Comparison of ENCODE assay signal across 8 mouse cellular contexts in the genomic region with DNA sequence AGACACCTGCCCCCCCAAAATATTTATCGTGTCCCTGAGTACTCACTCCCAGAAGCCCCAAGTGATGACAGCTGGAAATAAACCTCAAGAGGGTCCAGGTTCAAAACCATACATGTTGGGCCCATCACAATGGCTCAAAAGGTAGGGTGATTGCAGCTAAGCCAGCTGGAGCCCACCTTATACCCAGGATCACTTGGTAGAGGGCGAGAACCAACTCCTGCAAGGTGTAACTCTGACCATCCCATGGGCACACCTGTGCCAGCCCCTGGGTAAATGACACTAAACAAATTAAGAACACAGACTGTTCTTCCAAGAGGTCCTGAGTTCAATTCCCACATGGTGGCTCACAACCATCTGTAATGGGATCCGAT. TPM values are rescaled to one million over a fixed set of nuclear protein-coding genes. Genes with fewer than 3 reads are reported as not detected.
DNase-seq lines count a peak whose midpoint lies in the region; ATAC-seq and TF ChIP-seq lines count a peak whose summit lies in the region.

No protein-coding gene starts in this region.

- peaks cover 16% of the 10 kb centered on the region; the same call in 1 of the 2 replicates for H3K4me1 ChIP-seq in spleen, adult 2 months (ENCODE audit: control insufficient read depth, insufficient read depth, insufficient read length)
- peaks cover 42% of the 10 kb centered on the region for H3K4me1 ChIP-seq in liver, embryonic 11.5 days (replicated peaks; ENCODE audit: control insufficient read depth, insufficient read depth, low read length)
- H3K4me1 ChIP-seq in stomach, postnatal 0 days (replicated peaks; ENCODE audit: control insufficient read depth, insufficient read depth), result peaks cover 13% of the 10 kb centered on the region

- 57% methylated on average over 3 of the region's 3 CpGs for WGBS in spleen, adult 2 months
- WGBS in liver, embryonic 11.5 days, result 55% methylated on average over 3 of the region's 3 CpGs
- WGBS in stomach, postnatal 0 days, result 60% methylated on average over 3 of the region's 3 CpGs

- H3K4me2 ChIP-seq in liver, embryonic 11.5 days, result peak overlapping the region; percentile 80
- H3K4me2 ChIP-seq in stomach, postnatal 0 days (replicated peaks; ENCODE audit: low read depth), result peak overlapping the region; percentile 57

- no peak for TF ChIP-seq EP300 in stomach, postnatal 0 days (optimal IDR thresholded peaks at IDR 0.05)

- peak overlapping the region; percentile 68 for H3K9ac ChIP-seq in liver, embryonic 11.5 days (ENCODE audit: low read depth, low read length)
- peak overlapping the region; percentile 43 for H3K9ac ChIP-seq in stomach, postnatal 0 days (ENCODE audit: low read length)

- peak; percentile 72 for DNase-seq in cerebellum, adult 9-10 months
- DNase-seq in cerebellum, postnatal 10 days, result no peak
- no peak for DNase-seq in spleen, adult 2 months (ENCODE audit: low read depth in 1 of 2, low spot score in 2 of 2)
- no peak for DNase-seq in spleen, adult 18-20 months
- no peak for DNase-seq in liver, embryonic 11.5 days (ENCODE audit: low spot score)
- DNase-seq in stomach, postnatal 0 days (ENCODE audit: low spot score), result no peak
- no peak for DNase-seq in ovary, adult 18-20 months (ENCODE audit: low spot score)
- no peak for DNase-seq in c-Kit-positive CD71-positive TER-119-positive erythroid progenitor cells, embryonic 14.5 days (ENCODE audit: low spot score)

- no peaks in the 10 kb centered on the region for H3K27me3 ChIP-seq in spleen, adult 2 months (ENCODE audit: control insufficient read depth, insufficient read depth, low read length)
- no peaks in the 10 kb centered on the region for H3K27me3 ChIP-seq in liver, embryonic 11.5 days (replicated peaks; ENCODE audit: control insufficient read depth, insufficient read depth, low read length)
- no peaks in the 10 kb centered on the region for H3K27me3 ChIP-seq in stomach, postnatal 0 days (ENCODE audit: control insufficient read depth, insufficient read depth, low read length)

- H3K27ac ChIP-seq in spleen, adult 2 months (ENCODE audit: insufficient read depth, low read length), result peak overlapping the region; percentile 74
- peak overlapping the region; percentile 81 for H3K27ac ChIP-seq in liver, embryonic 11.5 days (ENCODE audit: low read depth, low read length)
- H3K27ac ChIP-seq in stomach, postnatal 0 days (replicated peaks), result peak overlapping the region; percentile 25; the same call in 1 of the 2 replicates

- H3K4me3 ChIP-seq in spleen, adult 2 months (ENCODE audit: extremely low read depth, insufficient read depth, insufficient read length), result peak overlapping the region; percentile 71
- H3K4me3 ChIP-seq in liver, embryonic 11.5 days (ENCODE audit: low read depth, low read length), result peak overlapping the region; percentile 92
- H3K4me3 ChIP-seq in stomach, postnatal 0 days (ENCODE audit: low read depth, low read length), result peak overlapping the region; percentile 51

- TF ChIP-seq POLR2A in spleen, adult 2 months (IDR thresholded peaks at IDR 0.05; ENCODE audit: low read depth, low read length), result no peak

- ATAC-seq in liver, embryonic 11.5 days (replicated peaks; ENCODE audit: low FRiP score), result no peak
- no peak for ATAC-seq in stomach, postnatal 0 days (ENCODE audit: low FRiP score, low TSS enrichment)

- H3K36me3 ChIP-seq in spleen, adult 2 months (ENCODE audit: control insufficient read depth, insufficient read depth, low read length), result no peaks in the 10 kb centered on the region
- peaks cover 10% of the 10 kb centered on the region for H3K36me3 ChIP-seq in liver, embryonic 11.5 days (ENCODE audit: control insufficient read depth, insufficient read depth, low read length)
- H3K36me3 ChIP-seq in stomach, postnatal 0 days (ENCODE audit: control insufficient read depth, insufficient read depth, low read length), result peaks cover 3% of the 10 kb centered on the region; the same call in 1 of the 2 replicates

- no peaks in the 10 kb centered on the region for H3K9me3 ChIP-seq in liver, embryonic 11.5 days (ENCODE audit: control insufficient read depth, low read length)
- H3K9me3 ChIP-seq in stomach, postnatal 0 days (ENCODE audit: control insufficient read depth, low read length), result no peaks in the 10 kb centered on the region

- no peak for TF ChIP-seq CTCF in spleen, adult 2 months (IDR thresholded peaks at IDR 0.05; ENCODE audit: extremely low read depth, insufficient read depth, insufficient read length, insufficient replicate concordance)
- no peak for TF ChIP-seq CTCF in stomach, postnatal 0 days (IDR thresholded peaks at IDR 0.05; ENCODE audit: low read depth)

RNA-seq across cellular contexts. Expression of gene Fzr1, which starts 0.9 kb away (rescaled TPM):
- 127 and 128 TPM in 2 replicates for polyA plus RNA-seq in spleen, adult 2 months (2012; rRNA removed)
- 74.0 and 75.9 TPM in 2 replicates for polyA plus RNA-seq in liver, embryonic 11.5 days (2014; fragmentation: Nextera tagmentation; extraction: Ambion mirVana)
- polyA plus RNA-seq in stomach, postnatal 0 days (2015; fragmentation: Nextera tagmentation; extraction: Ambion mirVana), result 51.4 and 51.6 TPM in 2 replicates

RNA-seq across cellular contexts. Expression of gene Dohh, which starts 5.1 kb away (rescaled TPM):
- 47.9 and 71.7 TPM in 2 replicates for polyA plus RNA-seq in spleen, adult 2 months (2012; rRNA removed)
- 97.4 and 99.3 TPM in 2 replicates for polyA plus RNA-seq in liver, embryonic 11.5 days (2014; fragmentation: Nextera tagmentation; extraction: Ambion mirVana)
- 59.4 and 63.0 TPM in 2 replicates for polyA plus RNA-seq in stomach, postnatal 0 days (2015; fragmentation: Nextera tagmentation; extraction: Ambion mirVana)

RNA-seq across cellular contexts. Expression of gene Gm48551, which starts 5.1 kb away (rescaled TPM):
- polyA plus RNA-seq in spleen, adult 2 months (2012; rRNA removed), result 2.3 and 2.9 TPM in 2 replicates
- polyA plus RNA-seq in liver, embryonic 11.5 days (2014; fragmentation: Nextera tagmentation; extraction: Ambion mirVana), result 1.3 and 1.9 TPM in 2 replicates
- 1.1 and 1.4 TPM in 2 replicates for polyA plus RNA-seq in stomach, postnatal 0 days (2015; fragmentation: Nextera tagmentation; extraction: Ambion mirVana)

RNA-seq across cellular contexts. Expression of gene Gm48552, which starts 9.6 kb away (rescaled TPM):
- polyA plus RNA-seq in spleen, adult 2 months (2012; rRNA removed), result 2.9 and 6.4 TPM in 2 replicates
- 0.62 and 0.67 TPM in 2 replicates for polyA plus RNA-seq in liver, embryonic 11.5 days (2014; fragmentation: Nextera tagmentation; extraction: Ambion mirVana)
- polyA plus RNA-seq in stomach, postnatal 0 days (2015; fragmentation: Nextera tagmentation; extraction: Ambion mirVana), result 0.29 and 0.36 TPM in 2 replicates

RNA-seq across cellular contexts. Expression of gene 4930404N11Rik, which starts 13.6 kb away (rescaled TPM):
- 7.8 and 11.7 TPM in 2 replicates for polyA plus RNA-seq in spleen, adult 2 months (2012; rRNA removed)
- polyA plus RNA-seq in liver, embryonic 11.5 days (2014; fragmentation: Nextera tagmentation; extraction: Ambion mirVana), result 0.64 and 0.68 TPM in 2 replicates
- polyA plus RNA-seq in stomach, postnatal 0 days (2015; fragmentation: Nextera tagmentation; extraction: Ambion mirVana), result 16.5 and 17.5 TPM in 2 replicates

Comparison
In these comparisons a context has a peak if more than half of its experiments do, and no peak if none do; other contexts are left out.
1. H3K27ac ChIP-seq: peak in every context shown above with its lines; median percentile 81 in liver, embryonic 11.5 days; 74 in spleen, adult 2 months; 25 in stomach, postnatal 0 days.